Mouse (Mus musculus) cerebellum, adult 2 months (tissue): Measurements from ENCODE around the gene Rbms3. TPM values are rescaled to one million over a fixed set of nuclear protein-coding genes. Genes with fewer than 3 reads are reported as not detected.

Experiments
- DNase-seq, 2 experiments: peaks; one replicate each; pipeline ENCODE4 v3.0.0; 2021
- H3K27ac ChIP-seq: fragments of 200-500 bp; 2 replicates; pipeline ENCODE4 v1.5.1; 2012; ENCODE audit warnings: low read length, control low read depth, inconsistent platforms; ENCODE audit not compliant: insufficient read depth
- H3K27me3 ChIP-seq: fragments of 200-500 bp; 2 replicates; pipeline ENCODE4 v1.6.1; 2012; ENCODE audit warnings: inconsistent platforms, mild to moderate bottlenecking, low read length, moderate library complexity; ENCODE audit not compliant: control insufficient read depth, insufficient read depth
- H3K4me1 ChIP-seq: fragments of 200-500 bp; 2 replicates; pipeline ENCODE4 v1.6.1; 2011; ENCODE audit warnings: low read length; ENCODE audit not compliant: control insufficient read depth, insufficient read depth
- H3K4me3 ChIP-seq: fragments of 200-500 bp; replicated peaks from 2 replicates; pipeline ENCODE3; 2011; ENCODE audit warnings: mild to moderate bottlenecking, low read depth, low read length, control low read depth; ENCODE audit not compliant: insufficient read depth
- CTCF ChIP-seq: fragments of 200-500 bp; IDR thresholded peaks from 2 replicates; pipeline ENCODE4 v1.5.1; 2011; ENCODE audit warnings: low read depth, mild to moderate bottlenecking, control low read depth, low read length, moderate library complexity, borderline replicate concordance; ENCODE audit not compliant: insufficient read depth
- POLR2A ChIP-seq: fragments of 200-500 bp; IDR thresholded peaks from 2 replicates; pipeline ENCODE4 v1.6.1; 2011; ENCODE audit warnings: low read length, control low read depth, borderline replicate concordance; ENCODE audit not compliant: insufficient read depth
- WGBS: fragments of 180-500 bp; shearing (Covaris S2); methylation state at CpG from one replicate; pipeline ENCODE4 v1.1.7; 2018; 5-methylcytosine and 5-hydroxymethylcytosine counted together
- polyA plus RNA-seq: library from polyadenylated mRNA; depleted of rRNA; stranded (reverse); fragments of >200 nt; gene quantifications from 2 replicates; pipeline ENCODE4 v1.2.3, GENCODE M21; 2012

Rbms3 gene
- polyA plus RNA-seq, 1 experiment: 13.3 TPM

DNA sequence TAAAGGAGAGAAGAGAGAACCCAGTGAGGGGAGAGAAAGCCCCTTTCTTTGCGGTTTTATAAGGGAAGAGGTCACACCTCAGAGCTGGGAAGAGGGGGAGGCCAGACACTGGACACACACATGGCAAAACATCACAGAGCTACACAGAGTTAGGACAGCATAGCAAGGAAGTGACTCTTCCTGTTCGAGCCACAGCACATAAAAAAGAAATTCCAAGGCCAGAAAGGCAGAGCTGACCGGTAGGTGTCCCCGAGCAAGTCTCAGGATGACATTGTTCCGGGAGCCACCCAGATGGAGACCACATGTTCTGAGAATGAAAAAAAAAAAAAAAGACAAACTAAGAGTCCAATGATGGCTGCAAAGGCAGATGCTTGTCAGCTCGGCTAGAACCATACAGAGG lies 424.3 kb downstream of the Rbms3 start:
- DNase-seq: no peak
- Histone ChIP-seq H3K4me1 (no peaks in the 10 kb centered on the region), H3K4me3 (no peak overlapping the region), H3K27me3 (no peaks in the 10 kb centered on the region), H3K27ac (no peak overlapping the region)
- WGBS: 57% methylated on average over 6 of the region's 6 CpGs
- TF ChIP-seq CTCF (no peak), POLR2A (no peak)

GRCm38 (mm10) chr9:117200067-117200658 lies 429.6 kb downstream of the Rbms3 start:
- Histone ChIP-seq H3K27me3 (no peaks in the 10 kb centered on the region), H3K4me1 (no peaks in the 10 kb centered on the region), H3K27ac (no peak overlapping the region), H3K4me3 (no peak overlapping the region)
- WGBS: 90% methylated on average over 7 of the region's 7 CpGs
- TF ChIP-seq POLR2A (no peak), CTCF (no peak)
- no peak for DNase-seq

DNA sequence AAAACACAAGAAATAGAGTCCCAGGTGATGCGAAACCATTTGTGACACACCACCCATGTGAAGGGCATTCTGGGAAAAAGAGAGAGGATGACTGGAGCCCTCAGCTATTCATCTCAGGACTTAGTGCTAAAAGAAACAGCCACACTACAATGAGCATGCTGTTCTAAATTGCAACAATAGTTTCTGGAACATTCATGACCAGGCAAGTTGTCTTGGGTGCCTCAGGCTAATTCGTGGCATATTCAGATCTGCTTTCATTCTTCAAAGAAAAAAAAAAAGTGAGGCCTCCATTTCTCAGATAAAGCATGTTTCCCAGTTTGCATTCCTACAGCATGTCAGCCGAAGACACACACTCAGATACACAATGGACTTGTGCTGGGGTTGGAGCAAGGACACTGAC lies 432.2 kb downstream of the Rbms3 start:
- DNase-seq: no peak
- 87% methylated on average over 3 of the region's 3 CpGs for whole genome bisulfite sequencing
- TF ChIP-seq CTCF (no peak), POLR2A (no peak)
- H3K4me3 ChIP-seq: no peak overlapping the region
- H3K27me3 ChIP-seq: no peaks in the 10 kb centered on the region
- H3K27ac ChIP-seq: no peak overlapping the region
- H3K4me1 ChIP-seq: no peaks in the 10 kb centered on the region

DNA sequence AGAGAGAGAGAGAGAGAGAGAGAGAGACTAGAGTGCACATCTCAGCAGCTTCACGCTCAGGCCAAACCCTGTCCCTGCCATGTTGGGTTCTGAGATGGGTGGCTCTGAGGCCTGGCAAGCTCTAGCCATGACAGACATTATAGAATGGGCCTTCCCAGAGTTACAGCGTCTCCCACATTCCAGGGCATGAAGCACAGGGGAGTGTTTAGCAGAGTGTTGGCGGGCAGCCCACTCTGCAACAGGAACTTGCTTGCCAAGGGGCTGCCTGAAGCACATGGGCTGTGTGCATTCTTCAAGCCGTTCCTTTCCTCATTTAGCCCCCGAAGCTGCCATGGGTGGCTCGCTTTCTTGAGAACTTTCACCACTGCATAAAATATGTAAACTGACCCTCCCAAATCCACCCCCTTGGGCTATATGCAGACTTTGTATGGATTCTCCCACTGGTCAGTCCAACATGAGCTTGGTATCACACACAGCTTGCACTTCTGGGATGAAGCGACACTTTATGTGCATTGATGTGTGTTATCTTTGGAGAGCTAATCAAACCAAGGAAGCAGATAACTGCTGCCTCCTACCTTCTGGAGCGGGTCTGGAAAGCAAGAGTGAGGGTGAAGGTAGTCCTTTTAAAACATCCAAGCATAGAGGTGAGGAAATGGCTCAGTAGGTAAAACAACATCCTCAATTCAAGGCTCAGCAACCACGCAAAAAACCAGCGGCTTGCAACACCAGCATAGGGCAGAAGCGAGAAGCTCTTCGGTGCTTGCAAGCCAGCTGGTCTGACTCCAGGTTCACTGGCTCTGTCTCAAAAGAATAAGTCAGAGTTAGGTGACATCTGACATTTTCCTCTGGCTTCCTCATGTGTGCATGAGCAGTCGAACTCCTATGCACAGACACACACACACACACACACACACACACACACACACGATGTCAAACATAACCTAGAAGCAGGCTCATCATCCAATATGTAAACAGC lies 436.9 kb downstream of the Rbms3 start:
- Histone ChIP-seq H3K4me1 (no peaks in the 10 kb centered on the region), H3K27ac (no peak overlapping the region), H3K27me3 (no peaks in the 10 kb centered on the region), H3K4me3 (no peak overlapping the region)
- TF ChIP-seq CTCF: no peak
- TF ChIP-seq POLR2A: no peak
- 29% methylated on average over 14 of the region's 14 CpGs for WGBS
- no peak for DNase-seq

GRCm38 (mm10) chr9:117192093-117192492 lies 437.6 kb downstream of the Rbms3 start:
- no peak for TF ChIP-seq CTCF
- no peak for TF ChIP-seq POLR2A
- no peak for DNase-seq
- no peaks in the 10 kb centered on the region for H3K4me1 ChIP-seq
- H3K27ac ChIP-seq: no peak overlapping the region
- 74% methylated on average over 15 of the region's 15 CpGs for WGBS
- H3K27me3 ChIP-seq: no peaks in the 10 kb centered on the region
- no peak overlapping the region for H3K4me3 ChIP-seq

DNA sequence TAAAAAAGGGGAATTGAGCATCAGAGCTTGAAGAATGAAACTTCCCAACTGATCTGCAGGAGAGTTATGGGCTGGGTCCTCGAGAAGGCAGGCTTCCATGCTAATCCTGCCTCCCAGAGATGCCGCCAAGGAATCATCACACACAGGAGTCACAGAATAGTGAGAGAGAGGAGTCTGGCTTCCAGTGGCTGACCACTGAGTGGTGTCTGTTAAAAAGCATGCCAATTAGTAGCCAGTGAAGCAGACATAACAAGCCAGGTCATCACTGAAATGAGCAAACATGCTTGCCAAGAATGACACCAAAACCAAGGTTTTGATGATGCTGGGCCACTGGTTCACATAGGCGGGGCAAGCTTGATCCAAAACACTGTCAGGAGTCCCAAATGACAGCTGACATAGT lies 441.3 kb downstream of the Rbms3 start:
- TF ChIP-seq CTCF (no peak), POLR2A (no peak)
- Histone ChIP-seq H3K27ac (no peak overlapping the region), H3K27me3 (no peaks in the 10 kb centered on the region), H3K4me3 (no peak overlapping the region), H3K4me1 (no peaks in the 10 kb centered on the region)
- 19% methylated on average over 3 of the region's 3 CpGs for WGBS
- peak in 1 of 2 experiments; percentile 8 for DNase-seq

- 70% methylated on average over 15 of the region's 15 CpGs for WGBS
- no peak for DNase-seq
- no peaks in the 10 kb centered on the region for H3K4me1 ChIP-seq
- no peak overlapping the region for H3K4me3 ChIP-seq
- TF ChIP-seq CTCF (no peak), POLR2A (no peak)
- H3K27me3 ChIP-seq: no peaks in the 10 kb centered on the region
- H3K27ac ChIP-seq: no peak overlapping the region
Measured at GRCm38 (mm10) chr9:117187116-117188034, 442.3 kb downstream of the Rbms3 start.
